Mouse (Mus musculus): ENCODE results near the gene Cdiptos. TPM values are rescaled to one million over a fixed set of nuclear protein-coding genes. Genes with fewer than 3 reads are reported as not detected.
A peak's percentile ranks its signal among the peaks of the same experiment; 100 is the strongest.

The Cdiptos gene
- polyA plus RNA-seq, 1 experiment from 2014 or later, result 0.88 TPM

DNA sequence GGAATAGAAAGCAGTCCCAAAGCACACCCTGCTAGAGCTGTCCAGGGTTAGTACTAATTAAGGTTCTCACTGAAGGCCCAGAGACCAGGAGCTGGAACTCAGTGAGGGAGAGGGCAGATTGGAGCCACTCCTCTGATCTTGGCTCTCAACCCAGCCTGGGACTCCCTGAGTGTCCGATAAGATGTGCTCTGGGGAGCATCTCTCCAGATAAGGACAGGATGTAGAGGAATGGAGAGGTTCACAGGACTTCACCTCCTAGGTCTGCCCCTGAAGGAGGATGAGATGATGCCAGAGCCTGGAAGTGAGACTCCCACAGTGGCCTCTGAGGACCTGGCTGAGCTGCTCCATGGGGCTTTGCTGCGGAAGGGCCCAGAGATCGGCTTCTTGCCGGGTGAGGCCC is 24.2 kb downstream of the Cdiptos start:
- no peaks in the 10 kb centered on the region for H3K9me3 ChIP-seq (ENCODE audit: control insufficient read depth, low read length)
- H3K36me3 ChIP-seq (ENCODE audit: control insufficient read depth, insufficient read depth, low read length), result no peaks in the 10 kb centered on the region
- H3K9ac ChIP-seq (ENCODE audit: low read length), result no peak overlapping the region
- H3K27me3 ChIP-seq (ENCODE audit: control insufficient read depth, insufficient read depth, low read length), result peaks cover 20% of the 10 kb centered on the region
- peak overlapping the region; percentile 3; the same call in 1 of the 2 replicates for H3K4me3 ChIP-seq (ENCODE audit: low read depth, low read length)
- H3K4me1 ChIP-seq (replicated peaks; ENCODE audit: control insufficient read depth, insufficient read depth, low read length), result peaks cover 7% of the 10 kb centered on the region; the same call in 1 of the 2 replicates
- no peak overlapping the region for H3K27ac ChIP-seq (ENCODE audit: low read depth, low read length)
- peak overlapping the region; percentile 26; the same call in 1 of the 2 replicates for H3K4me2 ChIP-seq (ENCODE audit: low read depth, low read length, severe bottlenecking)
- ATAC-seq (replicated peaks; ENCODE audit: low FRiP score), result no peak
- no peak for DNase-seq (ENCODE audit: low spot score)
- 18% methylated on average over 4 of the region's 4 CpGs for WGBS

DNA sequence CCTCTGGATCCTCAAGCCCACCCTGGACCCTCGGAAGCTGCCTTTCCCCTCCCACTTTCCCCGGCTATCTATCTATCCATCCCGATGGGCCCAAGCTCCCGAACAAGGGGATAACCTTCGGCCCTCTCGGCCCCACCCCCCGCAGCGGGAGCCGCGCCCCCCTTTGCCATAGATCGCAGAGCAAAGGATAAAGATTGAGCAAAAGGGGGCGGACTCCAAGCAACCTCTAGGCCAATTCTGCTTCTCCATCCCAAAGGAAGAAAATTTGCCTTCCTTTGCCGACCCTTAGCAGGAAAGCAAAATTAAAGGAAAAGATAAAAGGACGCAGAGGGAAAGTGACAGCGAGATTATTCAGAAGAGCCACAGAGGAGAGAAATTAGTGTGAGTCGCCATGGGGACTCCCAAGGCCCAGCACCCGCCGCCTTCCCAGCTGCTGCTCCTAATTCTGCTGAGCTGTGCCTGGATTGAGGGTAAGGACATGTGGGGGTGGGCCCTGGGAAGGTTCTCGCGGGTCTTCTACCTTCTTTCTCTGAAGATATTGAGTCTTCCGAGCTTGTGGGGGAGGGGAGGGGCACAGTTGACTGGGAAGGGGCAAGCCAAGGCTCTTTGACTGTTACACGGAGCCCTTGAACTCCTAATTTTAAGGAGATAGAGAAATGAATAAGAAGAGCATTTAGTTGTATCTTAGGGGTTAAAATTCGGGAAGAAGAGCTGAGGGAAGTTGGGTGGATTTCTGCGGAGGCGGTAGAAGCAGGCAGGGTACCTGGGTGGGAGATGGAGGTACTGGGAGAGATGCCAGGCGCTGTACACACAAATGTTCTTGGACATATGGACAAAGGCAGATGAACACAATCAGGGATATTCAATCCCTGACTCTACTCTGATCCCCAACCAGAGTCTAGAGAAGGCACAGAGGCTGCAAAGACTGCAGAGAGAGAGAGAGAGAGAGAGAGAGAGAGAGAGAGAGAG is 25.0 kb downstream of the Cdiptos start:
- Histone ChIP-seq H3K27ac (ENCODE audit: low read depth, low read length) (no peak overlapping the region), H3K27me3 (ENCODE audit: control insufficient read depth, insufficient read depth, low read length) (peaks cover 20% of the 10 kb centered on the region), H3K9me3 (ENCODE audit: control insufficient read depth, low read length) (no peaks in the 10 kb centered on the region), H3K9ac (ENCODE audit: low read length) (peak overlapping the region; percentile 16; the same call in 1 of the 2 replicates), H3K4me2 (ENCODE audit: low read depth, low read length, severe bottlenecking) (peak overlapping the region; percentile 92), H3K36me3 (ENCODE audit: control insufficient read depth, insufficient read depth, low read length) (no peaks in the 10 kb centered on the region), H3K4me1 (replicated peaks; ENCODE audit: control insufficient read depth, insufficient read depth, low read length) (peaks cover 7% of the 10 kb centered on the region; the same call in 1 of the 2 replicates), H3K4me3 (ENCODE audit: low read depth, low read length) (peak overlapping the region; percentile 38)
- WGBS, result 3% methylated on average over 26 of the region's 26 CpGs
- DNase-seq (ENCODE audit: low spot score) (no peak), ATAC-seq (replicated peaks; ENCODE audit: low FRiP score) (no peak)

DNA sequence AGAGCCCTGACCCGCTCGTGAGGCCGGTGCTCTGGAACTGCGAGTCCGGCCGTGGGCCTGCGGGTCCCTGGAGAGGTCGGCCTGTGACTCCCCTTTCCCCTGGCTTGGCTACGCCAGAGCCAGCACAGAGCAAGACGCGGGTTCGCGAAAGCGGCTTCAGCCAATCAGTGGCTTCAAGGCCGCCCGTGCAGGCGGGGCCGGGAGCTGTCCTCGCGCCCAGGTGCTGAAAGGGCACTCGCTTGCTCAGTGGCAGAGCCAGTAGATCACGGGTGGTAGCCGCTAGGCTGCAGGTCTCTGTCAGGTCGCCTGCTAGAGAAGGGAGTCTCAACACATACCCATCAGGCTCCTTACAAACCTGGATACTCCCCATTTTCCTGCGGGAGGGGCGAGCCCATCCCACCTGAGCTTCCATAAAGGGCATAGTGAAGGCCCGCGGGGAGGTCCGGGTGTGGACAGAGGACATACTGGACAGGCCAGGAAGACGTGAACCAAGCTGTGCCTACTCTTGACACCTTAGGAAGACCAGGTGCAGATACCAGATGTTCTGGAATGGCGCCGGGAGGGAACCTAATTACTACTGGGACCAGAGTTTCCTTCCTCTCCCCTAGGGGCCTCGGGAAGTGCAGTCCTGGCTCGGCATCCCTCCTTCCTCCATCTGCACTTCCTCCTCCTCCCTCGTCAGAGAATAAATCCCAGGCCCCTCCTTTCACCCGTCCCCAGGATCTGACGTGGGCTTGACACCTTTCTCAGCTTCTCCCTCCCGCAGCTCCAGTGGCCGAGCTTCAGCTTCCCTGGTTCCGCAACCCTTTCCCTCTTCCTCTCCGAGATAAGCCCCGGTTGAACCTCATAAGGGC is 25.9 kb downstream of the Cdiptos start, which contains the start of gene Sez6l2:
Gene Sez6l2 (plus strand): TSS at position 771 of the 854 bp plus-strand sequence.
- DNase-seq (ENCODE audit: low spot score) (peak; percentile 95), ATAC-seq (replicated peaks; ENCODE audit: low FRiP score) (peak; percentile 90)
- Histone ChIP-seq H3K4me1 (replicated peaks; ENCODE audit: control insufficient read depth, insufficient read depth, low read length) (peaks cover 7% of the 10 kb centered on the region; the same call in 1 of the 2 replicates), H3K9me3 (ENCODE audit: control insufficient read depth, low read length) (no peaks in the 10 kb centered on the region), H3K4me2 (ENCODE audit: low read depth, low read length, severe bottlenecking) (peak within 1 kb of the TSS; percentile 92), H3K9ac (ENCODE audit: low read length) (peak within 1 kb of the TSS; percentile 44), H3K27me3 (ENCODE audit: control insufficient read depth, insufficient read depth, low read length) (peaks cover 20% of the 10 kb centered on the region), H3K36me3 (ENCODE audit: control insufficient read depth, insufficient read depth, low read length) (peaks cover 2% of the 10 kb centered on the region; the same call in 1 of the 2 replicates), H3K4me3 (ENCODE audit: low read depth, low read length) (peak within 1 kb of the TSS; percentile 38), H3K27ac (ENCODE audit: low read depth, low read length) (0 out of 2 replicates have a peak within 1 kb of the TSS, but pooled peaks have one; percentile 0)
- under 1% methylated on average over 42 of the region's 42 CpGs for WGBS

DNA sequence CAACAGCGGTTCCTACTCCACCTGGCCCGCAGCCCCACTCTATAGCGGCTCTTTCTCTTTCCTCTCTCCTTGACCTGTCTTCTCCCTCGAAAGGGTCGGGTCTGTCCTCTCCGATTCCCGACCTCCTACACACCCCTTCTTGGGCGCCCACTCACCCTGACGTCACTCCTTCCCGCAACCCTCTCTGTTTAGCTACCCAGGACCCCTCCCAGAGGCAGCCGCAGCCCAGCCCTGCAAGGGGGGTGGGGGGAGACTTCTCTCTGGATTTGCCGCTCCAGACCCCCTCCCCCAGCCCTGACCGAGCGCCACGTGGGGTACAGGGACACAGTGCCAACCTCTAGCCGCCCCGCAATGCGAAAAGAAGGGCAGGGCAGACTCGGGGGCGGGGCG is 26.5 kb downstream of the Cdiptos start, which contains the start of gene Asphd1:
Gene Asphd1 (minus strand): TSS at position 180 of the 390 bp plus-strand sequence.
- WGBS, result 0% methylated on average over 21 of the region's 21 CpGs
- peak within 1 kb of the TSS; percentile 44 for H3K9ac ChIP-seq (ENCODE audit: low read length)

DNA sequence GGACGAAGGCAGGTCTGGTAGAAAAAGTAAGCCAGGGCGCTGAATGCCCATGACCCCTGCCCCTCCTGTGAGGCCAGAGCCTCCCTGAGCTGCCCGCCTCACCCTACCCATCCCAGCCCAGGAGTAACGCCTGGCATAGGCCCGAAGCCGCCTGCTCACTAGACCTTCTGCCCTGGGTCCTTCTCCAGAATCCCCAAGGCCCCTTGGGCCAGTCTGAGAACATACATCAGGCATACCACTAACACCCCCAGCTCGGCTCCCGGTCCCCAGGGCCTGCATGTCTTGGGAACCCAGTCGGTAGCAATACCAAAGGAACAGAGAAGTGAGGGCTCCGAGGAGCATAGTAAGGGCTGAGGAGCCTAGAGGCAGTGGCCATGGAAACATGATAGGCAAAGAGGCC is 27.3 kb downstream of the Cdiptos start:
- H3K27ac ChIP-seq (ENCODE audit: low read depth, low read length), result no peak overlapping the region
- no peak overlapping the region for H3K9ac ChIP-seq (ENCODE audit: low read length)
- WGBS, result 83% methylated on average over 10 of the region's 10 CpGs
- peaks cover 7% of the 10 kb centered on the region; the same call in 1 of the 2 replicates for H3K4me1 ChIP-seq (replicated peaks; ENCODE audit: control insufficient read depth, insufficient read depth, low read length)
- DNase-seq (ENCODE audit: low spot score) (no peak), ATAC-seq (replicated peaks; ENCODE audit: low FRiP score) (no peak)
- H3K27me3 ChIP-seq (ENCODE audit: control insufficient read depth, insufficient read depth, low read length), result peaks cover 20% of the 10 kb centered on the region
- peaks cover 3% of the 10 kb centered on the region; the same call in 1 of the 2 replicates for H3K36me3 ChIP-seq (ENCODE audit: control insufficient read depth, insufficient read depth, low read length)
- H3K4me2 ChIP-seq (ENCODE audit: low read depth, low read length, severe bottlenecking), result no peak overlapping the region
- no peak overlapping the region for H3K4me3 ChIP-seq (ENCODE audit: low read depth, low read length)
- no peaks in the 10 kb centered on the region for H3K9me3 ChIP-seq (ENCODE audit: control insufficient read depth, low read length)

More for the DNA sequence above, 26.5 kb downstream of the Cdiptos start, which contains the start of gene Asphd1:
- Histone ChIP-seq H3K27me3 (ENCODE audit: control insufficient read depth, insufficient read depth, low read length) (peaks cover 20% of the 10 kb centered on the region), H3K9me3 (ENCODE audit: control insufficient read depth, low read length) (no peaks in the 10 kb centered on the region), H3K27ac (ENCODE audit: low read depth, low read length) (0 out of 2 replicates have a peak within 1 kb of the TSS, but pooled peaks have one; percentile 0), H3K36me3 (ENCODE audit: control insufficient read depth, insufficient read depth, low read length) (peaks cover 3% of the 10 kb centered on the region; the same call in 1 of the 2 replicates), H3K4me2 (ENCODE audit: low read depth, low read length, severe bottlenecking) (peak within 1 kb of the TSS; percentile 92), H3K4me1 (replicated peaks; ENCODE audit: control insufficient read depth, insufficient read depth, low read length) (peaks cover 7% of the 10 kb centered on the region; the same call in 1 of the 2 replicates), H3K4me3 (ENCODE audit: low read depth, low read length) (peak within 1 kb of the TSS; percentile 38)
- no peak for DNase-seq (ENCODE audit: low spot score)
- peak; percentile 69 for ATAC-seq (replicated peaks; ENCODE audit: low FRiP score)

DNA sequence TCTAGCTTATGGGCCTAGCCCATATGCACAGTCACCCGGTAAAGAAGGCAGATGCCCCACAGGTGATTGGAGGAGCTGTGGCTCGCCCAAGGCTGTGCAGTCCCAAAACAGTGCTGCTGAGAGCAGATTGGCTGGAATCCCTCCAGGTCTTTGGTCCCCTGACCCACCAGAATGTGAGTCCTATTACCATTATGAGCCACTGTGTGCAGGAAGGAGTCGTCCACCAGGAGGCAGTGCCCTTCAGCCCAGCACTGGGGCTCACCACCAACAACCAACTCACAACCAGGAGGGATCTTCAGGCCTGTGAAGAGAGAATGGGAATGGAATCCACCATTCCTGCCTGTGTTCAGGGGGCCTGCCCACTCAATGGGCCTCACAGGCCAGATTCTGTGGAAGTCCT is 29.4 kb downstream of the Cdiptos start:
- no peak for DNase-seq (ENCODE audit: low spot score)
- no peak overlapping the region for H3K27ac ChIP-seq (ENCODE audit: low read depth, low read length)
- no peak overlapping the region for H3K4me2 ChIP-seq (ENCODE audit: low read depth, low read length, severe bottlenecking)
- peaks cover 3% of the 10 kb centered on the region; the same call in 1 of the 2 replicates for H3K4me1 ChIP-seq (replicated peaks; ENCODE audit: control insufficient read depth, insufficient read depth, low read length)
- H3K4me3 ChIP-seq (ENCODE audit: low read depth, low read length), result no peak overlapping the region
- H3K36me3 ChIP-seq (ENCODE audit: control insufficient read depth, insufficient read depth, low read length), result peaks cover 3% of the 10 kb centered on the region; the same call in 1 of the 2 replicates
- H3K9me3 ChIP-seq (ENCODE audit: control insufficient read depth, low read length), result no peaks in the 10 kb centered on the region
- H3K27me3 ChIP-seq (ENCODE audit: control insufficient read depth, insufficient read depth, low read length), result peaks cover 15% of the 10 kb centered on the region
- WGBS, result 37% methylated on average over 3 of the region's 3 CpGs
- H3K9ac ChIP-seq (ENCODE audit: low read length), result no peak overlapping the region
- no peak for ATAC-seq (replicated peaks; ENCODE audit: low FRiP score)

DNA sequence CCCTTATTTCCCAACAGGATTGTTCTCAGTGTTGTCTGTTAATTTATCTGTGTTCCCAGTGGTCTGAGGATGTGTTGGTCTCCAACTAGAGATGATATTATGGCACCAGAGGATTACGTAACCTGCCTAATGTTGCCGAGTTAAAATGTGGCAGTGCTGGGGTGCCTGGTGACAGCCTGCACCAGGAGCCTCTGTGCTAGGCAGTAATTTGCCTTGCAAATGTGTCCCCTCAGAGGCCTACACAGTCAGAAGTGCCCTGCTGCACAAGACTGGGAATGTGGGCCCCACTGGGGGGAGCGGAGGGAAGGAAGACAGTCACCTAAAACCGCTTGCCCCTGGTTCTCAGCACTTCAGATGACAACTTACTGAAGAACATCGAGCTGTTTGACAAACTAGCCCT is 34.1 kb downstream of the Cdiptos start:
- ATAC-seq (replicated peaks; ENCODE audit: low FRiP score) (no peak), DNase-seq (ENCODE audit: low spot score) (no peak)
- WGBS, result 78% methylated on average over 5 of the region's 5 CpGs
- Histone ChIP-seq H3K4me2 (ENCODE audit: low read depth, low read length, severe bottlenecking) (no peak overlapping the region), H3K9ac (ENCODE audit: low read length) (no peak overlapping the region), H3K36me3 (ENCODE audit: control insufficient read depth, insufficient read depth, low read length) (peaks cover 6% of the 10 kb centered on the region; the same call in 1 of the 2 replicates), H3K9me3 (ENCODE audit: control insufficient read depth, low read length) (no peaks in the 10 kb centered on the region), H3K4me1 (replicated peaks; ENCODE audit: control insufficient read depth, insufficient read depth, low read length) (no peaks in the 10 kb centered on the region), H3K4me3 (ENCODE audit: low read depth, low read length) (no peak overlapping the region), H3K27ac (ENCODE audit: low read depth, low read length) (no peak overlapping the region), H3K27me3 (ENCODE audit: control insufficient read depth, insufficient read depth, low read length) (no peaks in the 10 kb centered on the region)

DNA sequence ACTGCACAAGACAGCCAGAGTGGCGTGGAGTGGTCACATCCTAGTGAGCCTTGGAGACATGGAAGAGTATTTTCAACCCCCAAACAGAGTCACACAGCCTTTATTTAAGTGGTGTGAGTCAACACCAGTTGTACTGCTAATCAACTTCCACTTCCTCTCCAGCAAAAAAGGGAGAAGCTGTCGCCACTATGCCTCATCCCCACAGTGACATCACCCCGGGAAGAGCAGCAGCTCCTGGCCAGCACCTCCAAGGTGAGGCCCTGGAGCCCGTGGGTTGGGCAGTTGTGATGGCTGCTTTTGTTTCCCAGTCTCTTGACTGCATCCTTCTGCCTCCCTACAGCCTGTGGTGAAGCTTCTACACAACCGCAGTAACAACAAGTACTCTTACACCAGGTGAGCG is 34.7 kb downstream of the Cdiptos start:
- no peaks in the 10 kb centered on the region for H3K9me3 ChIP-seq (ENCODE audit: control insufficient read depth, low read length)
- H3K27me3 ChIP-seq (ENCODE audit: control insufficient read depth, insufficient read depth, low read length), result no peaks in the 10 kb centered on the region
- ATAC-seq (replicated peaks; ENCODE audit: low FRiP score) (no peak), DNase-seq (ENCODE audit: low spot score) (no peak)
- no peaks in the 10 kb centered on the region for H3K4me1 ChIP-seq (replicated peaks; ENCODE audit: control insufficient read depth, insufficient read depth, low read length)
- 50% methylated on average over 6 of the region's 6 CpGs for WGBS
- H3K27ac ChIP-seq (ENCODE audit: low read depth, low read length), result no peak overlapping the region
- no peak overlapping the region for H3K4me2 ChIP-seq (ENCODE audit: low read depth, low read length, severe bottlenecking)
- H3K9ac ChIP-seq (ENCODE audit: low read length), result no peak overlapping the region
- H3K4me3 ChIP-seq (ENCODE audit: low read depth, low read length), result no peak overlapping the region
- H3K36me3 ChIP-seq (ENCODE audit: control insufficient read depth, insufficient read depth, low read length), result peaks cover 6% of the 10 kb centered on the region; the same call in 1 of the 2 replicates

All from forebrain, embryonic 11.5 days (tissue).